Mouse (Mus musculus) neutrophil, adult 59 days (primary cell): Measurements from ENCODE around the gene Rps24. TPM values are rescaled to one million over a fixed set of nuclear protein-coding genes. Genes with fewer than 3 reads are reported as not detected.

ENCODE experiments used
- total RNA-seq, 2 experiments: library from RNA; stranded (reverse); gene quantifications; 1 replicate in 1 of 2; 2 replicates in 1 of 2; pipeline ENCODE4 v1.2.4; 2023

Gene Rps24
- total RNA-seq: 1,000 to 10,000 TPM; 1,056 to 1,114 TPM

DNA sequence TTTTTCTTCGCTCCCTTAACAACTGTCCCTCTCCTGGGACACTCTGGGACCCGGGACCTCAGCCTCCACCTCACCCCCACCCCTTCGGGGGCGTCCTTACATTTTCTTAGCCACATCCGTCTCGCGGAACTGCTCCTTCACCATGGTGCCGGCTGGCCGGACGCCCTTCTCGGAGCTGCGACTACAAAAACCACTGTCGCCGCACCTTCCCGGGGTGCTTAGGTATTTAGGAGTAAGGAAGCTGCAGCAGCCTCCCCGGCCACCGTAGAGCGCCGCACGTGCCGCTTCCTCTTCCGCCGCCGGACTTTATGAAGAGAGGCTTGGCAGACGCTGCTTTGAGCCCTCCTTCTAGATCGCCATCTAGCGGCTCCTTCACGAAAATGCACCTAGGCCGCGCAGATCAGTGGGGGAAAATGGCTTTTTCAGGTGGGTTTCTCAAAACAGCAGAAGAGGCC, at the start of gene Rps24, which contains the start of gene Polr3a:
Rps24 (plus strand) TSS at position 353 of the 455 bp plus-strand sequence.
Polr3a (minus strand) TSS at position 286 of the 455 bp plus-strand sequence.

Other genes with a start within 250 kb of the Rps24 start
- under 1 TPM; 0.09 to 0.11 TPM for gene Dlg5, start 241.2 kb upstream of the Rps24 start, total RNA-seq
- not detected for gene E330034G19Rik, start 193.9 kb upstream of the Rps24 start, total RNA-seq
- 10 to 100 TPM; 11.3 to 15.1 TPM for gene Polr3a, start 67 bp upstream of the Rps24 start, total RNA-seq